Mouse (Mus musculus): ENCODE data around the gene Trim65.

Gene Trim65

GRCm38 (mm10) chr11:116130488-116131205 is at the start of gene Trim65:
Gene Trim65, minus strand, starts transcription at chr11:116131128.
- DNase-seq (ENCODE audit: low read depth, low spot score), result peak; percentile 97

DNA sequence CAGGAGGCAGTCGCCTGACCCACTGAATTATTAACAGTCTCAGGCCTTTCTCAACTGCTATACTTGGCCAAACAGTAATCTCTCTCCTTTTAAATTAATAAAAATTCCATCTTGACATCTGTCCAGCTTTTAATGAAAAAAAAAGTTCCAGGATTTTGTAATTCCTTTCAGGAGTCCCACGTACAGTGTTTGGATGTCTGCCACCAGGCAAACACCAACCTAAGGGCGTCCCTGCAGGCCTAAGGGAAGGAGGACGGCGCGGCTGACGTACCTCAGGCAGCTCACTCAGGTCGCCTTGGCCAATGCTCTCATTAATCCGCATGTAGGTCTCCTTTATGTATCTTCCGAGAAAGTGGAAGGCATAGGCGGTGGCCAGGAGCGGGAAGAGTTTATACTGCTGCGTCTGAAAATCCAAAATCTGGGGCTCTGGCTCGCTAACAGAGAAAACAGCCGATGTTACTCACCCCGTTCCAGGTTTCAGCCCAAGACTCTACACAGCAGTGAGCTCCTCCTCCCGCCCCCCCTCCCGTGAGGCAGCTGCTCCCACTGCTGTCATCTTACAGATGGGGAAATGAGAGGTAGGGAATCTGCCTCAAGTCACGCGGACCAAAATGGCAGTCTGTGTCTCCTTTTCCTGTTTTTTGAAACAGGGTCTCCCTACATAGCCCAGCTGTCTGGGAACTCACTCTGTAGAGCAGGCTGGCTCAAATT is 47.6 kb upstream of the Trim65 start:
- no peak for DNase-seq (ENCODE audit: low read depth, low spot score)

GRCm38 (mm10) chr11:116176010-116176409 is 45.1 kb upstream of the Trim65 start:
- DNase-seq (ENCODE audit: low read depth, low spot score), result no peak

GRCm38 (mm10) chr11:116174775-116175448 is 44.0 kb upstream of the Trim65 start:
- no peak for DNase-seq (ENCODE audit: low read depth, low spot score)

DNA sequence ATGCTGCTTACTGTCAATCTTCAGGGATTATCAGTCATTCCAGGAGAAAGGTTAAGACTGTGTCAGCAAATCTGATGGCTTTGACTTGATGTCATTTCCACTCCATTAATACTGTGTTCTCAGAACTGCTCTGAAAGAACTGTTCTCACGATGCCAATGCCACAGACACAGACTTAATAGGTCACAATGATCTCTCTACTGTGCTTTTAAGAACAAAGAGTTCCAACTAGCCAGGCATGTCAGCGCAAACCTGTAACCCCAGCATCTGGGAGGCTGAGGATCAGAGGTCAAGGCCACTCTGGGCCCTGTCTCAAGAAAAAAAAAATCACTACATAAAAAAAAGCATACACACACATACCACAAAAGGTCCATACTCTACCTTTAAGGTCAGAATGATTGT is 41.0 kb upstream of the Trim65 start:
- DNase-seq (ENCODE audit: low read depth, low spot score), result no peak

DNA sequence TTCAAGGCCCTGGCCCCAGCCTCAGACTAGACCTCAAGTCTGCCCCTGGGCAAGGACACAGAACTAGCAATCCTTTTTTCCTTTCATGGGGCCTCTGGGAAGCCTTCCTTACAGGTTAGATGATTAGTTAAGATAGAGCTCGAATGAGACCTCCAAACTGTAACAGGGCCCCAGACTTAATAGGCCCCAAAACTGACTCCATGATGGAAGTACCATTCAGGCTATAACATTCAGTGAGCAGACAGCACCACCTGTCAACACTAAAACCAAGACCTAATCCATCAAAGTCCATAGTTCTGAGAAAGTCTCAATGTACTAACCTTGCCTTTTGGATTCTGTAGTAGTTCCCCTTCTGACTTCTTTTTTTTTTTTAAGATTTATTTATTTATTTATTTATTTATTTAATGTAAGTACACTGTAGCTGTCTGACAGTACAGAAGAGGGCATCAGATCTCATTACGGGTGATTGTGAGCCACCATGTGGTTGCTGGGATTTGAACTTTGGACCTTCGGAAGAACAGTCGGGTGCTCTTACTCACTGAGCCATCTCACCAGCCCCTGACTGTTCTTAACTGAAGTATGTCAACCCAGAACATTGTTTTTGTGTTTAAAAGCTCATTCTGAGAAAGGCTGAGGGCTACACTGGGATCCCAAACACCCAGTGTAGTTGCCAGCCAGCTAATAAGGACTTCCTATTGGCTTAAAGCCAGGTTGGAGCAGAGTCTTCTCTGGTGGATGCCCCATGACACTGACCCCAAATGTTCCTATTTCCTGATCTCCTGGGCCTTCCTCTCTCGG is 39.3 kb upstream of the Trim65 start:
- DNase-seq (ENCODE audit: low read depth, low spot score), result no peak

GRCm38 (mm10) chr11:116169214-116169613 is 38.3 kb upstream of the Trim65 start:
- DNase-seq (ENCODE audit: low read depth, low spot score), result no peak

DNA sequence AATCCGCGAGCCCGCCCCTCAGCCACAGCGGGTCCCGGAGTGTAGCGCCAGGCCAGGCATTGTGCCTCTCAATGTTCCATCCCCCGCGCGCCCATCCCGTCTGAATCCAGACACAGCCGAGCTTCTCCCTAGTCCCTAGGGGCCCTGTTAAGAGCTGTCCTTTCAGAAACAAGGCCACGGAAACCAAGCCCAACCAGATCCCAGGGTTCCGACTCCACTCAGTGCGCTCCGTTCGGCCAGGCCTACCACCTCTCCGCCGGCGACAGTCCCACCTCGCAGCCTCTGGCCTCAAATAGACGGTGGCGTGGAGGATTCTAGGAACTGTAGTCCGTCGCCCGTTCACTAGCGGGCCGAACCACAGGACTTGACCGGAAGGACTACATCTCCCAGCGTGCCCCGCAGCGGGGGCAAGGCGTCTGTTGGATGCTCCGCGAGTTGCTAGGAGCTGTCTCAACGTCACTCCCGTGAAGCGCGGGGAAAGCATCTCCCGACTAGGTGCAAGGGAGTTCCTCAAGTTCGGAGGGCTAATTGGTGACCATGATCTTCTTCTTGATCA is 37.0 kb upstream of the Trim65 start, which contains the start of gene Fbf1:
TSS of gene Fbf1 (minus strand) at position 283 of the 556 bp plus-strand sequence.
- DNase-seq (ENCODE audit: low read depth, low spot score), result peak; percentile 92

GRCm38 (mm10) chr11:116167232-116167631 is 36.3 kb upstream of the Trim65 start:
- peak; percentile 22 for DNase-seq (ENCODE audit: low read depth, low spot score)

DNA sequence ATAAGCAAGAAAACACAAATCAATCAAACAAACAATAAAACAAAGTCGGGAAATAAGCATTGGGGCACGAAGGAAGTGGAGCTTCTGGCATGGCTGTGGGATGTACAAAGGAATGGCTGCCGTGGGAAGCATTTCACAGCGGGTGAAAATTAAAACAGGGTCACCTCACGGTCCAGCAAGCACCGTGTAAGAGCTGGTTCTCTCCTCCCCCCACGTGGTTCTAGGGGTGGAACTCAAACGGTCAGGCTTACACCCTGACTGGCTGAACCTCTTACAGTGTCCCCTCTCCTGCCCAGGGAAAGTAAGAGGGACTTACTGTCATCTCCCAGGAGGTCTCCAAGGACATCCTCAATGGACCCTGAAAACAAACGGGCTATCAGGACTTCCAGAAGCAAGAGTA is 32.1 kb upstream of the Trim65 start:
- DNase-seq (ENCODE audit: low read depth, low spot score), result no peak

GRCm38 (mm10) chr11:116162146-116162545 is 31.2 kb upstream of the Trim65 start:
- DNase-seq (ENCODE audit: low read depth, low spot score), result no peak

- no peak for DNase-seq (ENCODE audit: low read depth, low spot score)
Observed at GRCm38 (mm10) chr11:116161312-116161711, 30.4 kb upstream of the Trim65 start.

- no peak for DNase-seq (ENCODE audit: low read depth, low spot score)
Observed at GRCm38 (mm10) chr11:116150960-116151359, 20.0 kb upstream of the Trim65 start.

DNA sequence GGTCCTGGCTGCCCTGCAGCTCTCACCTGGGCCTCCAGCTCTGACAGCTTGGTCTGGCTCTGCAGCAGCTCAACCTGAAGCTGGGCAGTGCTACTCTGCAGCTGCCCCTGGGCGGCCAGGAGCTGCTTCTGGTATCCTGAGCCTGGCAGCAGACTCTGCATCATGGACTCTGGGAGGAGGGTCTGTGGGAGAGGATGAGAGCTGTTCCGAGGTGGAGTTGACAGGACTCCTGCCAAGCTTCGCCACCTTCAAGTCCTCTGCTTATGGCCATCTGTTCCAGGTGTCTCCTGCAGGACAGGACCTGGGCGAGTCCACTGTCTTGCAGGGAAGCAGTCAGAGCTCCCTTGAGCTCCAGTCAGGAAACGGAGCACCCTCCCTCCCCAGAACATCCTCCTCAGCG is 18.4 kb upstream of the Trim65 start:
- no peak for DNase-seq (ENCODE audit: low read depth, low spot score)

GRCm38 (mm10) chr11:116148761-116149221 is 17.9 kb upstream of the Trim65 start:
- no peak for DNase-seq (ENCODE audit: low read depth, low spot score)

- DNase-seq (ENCODE audit: low read depth, low spot score), result no peak
Observed at GRCm38 (mm10) chr11:116146294-116146985, 15.5 kb upstream of the Trim65 start.

- no peak for DNase-seq (ENCODE audit: low read depth, low spot score)
Observed at GRCm38 (mm10) chr11:116145481-116146293, 14.8 kb upstream of the Trim65 start.

GRCm38 (mm10) chr11:116143468-116143867 is 12.5 kb upstream of the Trim65 start:
- no peak for DNase-seq (ENCODE audit: low read depth, low spot score)

DNA sequence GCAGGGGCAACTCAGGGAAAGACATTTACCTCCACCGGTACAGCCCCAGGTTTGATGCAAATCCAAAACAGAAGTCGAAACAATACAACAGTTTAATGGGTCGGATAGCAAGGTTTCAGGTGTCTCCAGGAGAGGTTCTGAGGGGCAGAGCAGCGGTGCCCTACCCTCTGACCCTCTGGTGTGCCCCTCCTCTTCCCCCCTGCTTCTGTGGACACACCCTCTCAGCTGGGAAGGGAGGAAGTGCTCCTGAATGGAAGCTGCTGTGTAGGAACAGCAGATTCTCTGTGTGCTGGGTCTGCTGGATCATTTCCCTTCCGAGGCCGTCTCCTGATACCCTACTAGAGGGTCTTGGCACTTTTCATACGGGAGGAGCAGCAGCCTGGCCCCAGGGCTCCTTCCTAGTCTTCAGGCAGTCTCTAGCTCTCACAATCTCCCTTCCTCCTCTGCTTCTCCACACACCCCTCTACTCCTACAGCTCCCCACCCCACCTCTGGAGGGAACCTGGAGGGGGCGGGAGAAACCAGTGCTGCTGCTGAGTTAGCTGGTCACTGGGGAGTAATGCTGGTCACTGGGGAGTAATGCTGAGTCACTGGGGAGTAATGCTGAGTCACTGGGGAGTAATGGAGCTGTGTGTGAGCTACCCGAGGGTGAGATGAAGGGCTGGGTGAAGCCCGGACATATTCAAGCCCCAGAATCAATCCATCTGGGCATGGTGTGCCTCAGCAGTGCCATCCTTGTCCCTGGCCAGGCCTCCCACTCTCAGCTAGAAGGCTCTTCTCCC is 11.5 kb upstream of the Trim65 start:
- DNase-seq (ENCODE audit: low read depth, low spot score), result no peak
